Mouse (Mus musculus): ENCODE data around the gene Dusp28. TPM values are rescaled to one million over a fixed set of nuclear protein-coding genes. Genes with fewer than 3 reads are reported as not detected.

The Dusp28 gene
- polyA plus RNA-seq, 1 experiment, result 3.0 TPM

- no peak overlapping the region for H3K4me3 ChIP-seq (ENCODE audit: insufficient read depth, low read length)
- peaks cover 14% of the 10 kb centered on the region for H3K4me1 ChIP-seq (ENCODE audit: control insufficient read depth, insufficient read depth, low read length)
- no peak overlapping the region for H3K27ac ChIP-seq (ENCODE audit: insufficient read depth, low read length)
- TF ChIP-seq POLR2A (IDR thresholded peaks at IDR 0.05; ENCODE audit: low read depth, low read length) (no peak), CTCF (IDR thresholded peaks at IDR 0.05; ENCODE audit: borderline replicate concordance, insufficient read depth, low read length) (no peak)
Measured at GRCm38 (mm10) chr1:92905703-92906310, 974 bp upstream of the Dusp28 start.

GRCm38 (mm10) chr1:92907632-92908360 lies 1.0 kb downstream of the Dusp28 start:
- H3K4me3 ChIP-seq (ENCODE audit: insufficient read depth, low read length), result peak overlapping the region; percentile 63
- H3K4me1 ChIP-seq (ENCODE audit: control insufficient read depth, insufficient read depth, low read length), result peaks cover 14% of the 10 kb centered on the region
- no peak overlapping the region for H3K27ac ChIP-seq (ENCODE audit: insufficient read depth, low read length)
- no peak for TF ChIP-seq CTCF (IDR thresholded peaks at IDR 0.05; ENCODE audit: borderline replicate concordance, insufficient read depth, low read length)
- TF ChIP-seq POLR2A (IDR thresholded peaks at IDR 0.05; ENCODE audit: low read depth, low read length), result no peak

- TF ChIP-seq POLR2A (IDR thresholded peaks at IDR 0.05; ENCODE audit: low read depth, low read length) (no peak), CTCF (IDR thresholded peaks at IDR 0.05; ENCODE audit: borderline replicate concordance, insufficient read depth, low read length) (no peak)
- H3K4me1 ChIP-seq (ENCODE audit: control insufficient read depth, insufficient read depth, low read length), result peaks cover 8% of the 10 kb centered on the region
Measured at GRCm38 (mm10) chr1:92908664-92909063, 1.9 kb downstream of the Dusp28 start.

GRCm38 (mm10) chr1:92909068-92909467 lies 2.3 kb downstream of the Dusp28 start:
- Histone ChIP-seq H3K27ac (ENCODE audit: insufficient read depth, low read length) (no peak overlapping the region), H3K4me3 (ENCODE audit: insufficient read depth, low read length) (no peak overlapping the region), H3K4me1 (ENCODE audit: control insufficient read depth, insufficient read depth, low read length) (peaks cover 8% of the 10 kb centered on the region)
- no peak for TF ChIP-seq CTCF (IDR thresholded peaks at IDR 0.05; ENCODE audit: borderline replicate concordance, insufficient read depth, low read length)
- TF ChIP-seq POLR2A (IDR thresholded peaks at IDR 0.05; ENCODE audit: low read depth, low read length), result no peak

More at GRCm38 (mm10) chr1:92908664-92909063, 1.9 kb downstream of the Dusp28 start:
- Histone ChIP-seq H3K4me3 (ENCODE audit: insufficient read depth, low read length) (no peak overlapping the region), H3K27ac (ENCODE audit: insufficient read depth, low read length) (no peak overlapping the region)

- peak within 1 kb of the TSS; percentile 85 for H3K4me3 ChIP-seq (ENCODE audit: insufficient read depth, low read length)
- H3K4me1 ChIP-seq (ENCODE audit: control insufficient read depth, insufficient read depth, low read length), result peaks cover 5% of the 10 kb centered on the region
- TF ChIP-seq CTCF (IDR thresholded peaks at IDR 0.05; ENCODE audit: borderline replicate concordance, insufficient read depth, low read length), result no peak; the same call in 1 of the 2 replicates
- TF ChIP-seq POLR2A (IDR thresholded peaks at IDR 0.05; ENCODE audit: low read depth, low read length), result peak; percentile 62
- H3K27ac ChIP-seq (ENCODE audit: insufficient read depth, low read length), result no peak within 1 kb of the TSS
Measured at GRCm38 (mm10) chr1:92910239-92910885, 3.6 kb downstream of the Dusp28 start, which contains the start of gene Rnpepl1. Gene Rnpepl1, plus strand, starts transcription at chr1:92910783.

GRCm38 (mm10) chr1:92910925-92911720 lies 4.3 kb downstream of the Dusp28 start:
- H3K4me1 ChIP-seq (ENCODE audit: control insufficient read depth, insufficient read depth, low read length), result peaks cover 5% of the 10 kb centered on the region
- peak overlapping the region; percentile 85 for H3K4me3 ChIP-seq (ENCODE audit: insufficient read depth, low read length)
- H3K27ac ChIP-seq (ENCODE audit: insufficient read depth, low read length), result no peak overlapping the region
- no peak for TF ChIP-seq CTCF (IDR thresholded peaks at IDR 0.05; ENCODE audit: borderline replicate concordance, insufficient read depth, low read length)
- 0 out of 2 replicates have a peak, but pooled peaks have one; percentile 33 for TF ChIP-seq POLR2A (IDR thresholded peaks at IDR 0.05; ENCODE audit: low read depth, low read length)

GRCm38 (mm10) chr1:92911721-92912138 lies 4.9 kb downstream of the Dusp28 start:
- no peak overlapping the region for H3K27ac ChIP-seq (ENCODE audit: insufficient read depth, low read length)
- no peak for TF ChIP-seq POLR2A (IDR thresholded peaks at IDR 0.05; ENCODE audit: low read depth, low read length)
- TF ChIP-seq CTCF (IDR thresholded peaks at IDR 0.05; ENCODE audit: borderline replicate concordance, insufficient read depth, low read length), result no peak

GRCm38 (mm10) chr1:92912286-92912685 lies 5.5 kb downstream of the Dusp28 start:
- no peak for TF ChIP-seq POLR2A (IDR thresholded peaks at IDR 0.05; ENCODE audit: low read depth, low read length)
- TF ChIP-seq CTCF (IDR thresholded peaks at IDR 0.05; ENCODE audit: borderline replicate concordance, insufficient read depth, low read length), result no peak
- Histone ChIP-seq H3K4me3 (ENCODE audit: insufficient read depth, low read length) (peak overlapping the region; percentile 85), H3K4me1 (ENCODE audit: control insufficient read depth, insufficient read depth, low read length) (peaks cover 5% of the 10 kb centered on the region), H3K27ac (ENCODE audit: insufficient read depth, low read length) (no peak overlapping the region)

More at GRCm38 (mm10) chr1:92911721-92912138, 4.9 kb downstream of the Dusp28 start:
- Histone ChIP-seq H3K4me3 (ENCODE audit: insufficient read depth, low read length) (peak overlapping the region; percentile 85), H3K4me1 (ENCODE audit: control insufficient read depth, insufficient read depth, low read length) (peaks cover 5% of the 10 kb centered on the region)

- Histone ChIP-seq H3K4me3 (ENCODE audit: insufficient read depth, low read length) (no peak overlapping the region), H3K27ac (ENCODE audit: insufficient read depth, low read length) (no peak overlapping the region), H3K4me1 (ENCODE audit: control insufficient read depth, insufficient read depth, low read length) (peaks cover 2% of the 10 kb centered on the region; the same call in 1 of the 2 replicates)
- no peak for TF ChIP-seq CTCF (IDR thresholded peaks at IDR 0.05; ENCODE audit: borderline replicate concordance, insufficient read depth, low read length)
- TF ChIP-seq POLR2A (IDR thresholded peaks at IDR 0.05; ENCODE audit: low read depth, low read length), result no peak
Measured at GRCm38 (mm10) chr1:92914239-92914638, 7.5 kb downstream of the Dusp28 start.
